Mouse (Mus musculus) CH12.LX (cell line): ENCODE measurements around the gene Slc6a11.

Source experiments
- CHD2 ChIP-seq: IDR thresholded peaks from 2 replicates; pipeline ENCODE4 v1.6.1; 2011; ENCODE audit warnings: low read length, improper control_type of control experiment
- CTCF ChIP-seq, 2 experiments: IDR thresholded peaks in 1 of 2; conservative IDR thresholded peaks in 1 of 2; 2 replicates each; pipeline ENCODE4 v1.5.1; 2011 to 2012; ENCODE audit warnings: low read depth in 2 of 2, low read length in 2 of 2, improper control_type of control experiment in 1 of 2, inconsistent platforms in 1 of 2, mild to moderate bottlenecking in 1 of 2, moderate library complexity in 1 of 2
- EP300 ChIP-seq: IDR thresholded peaks from 2 replicates; pipeline ENCODE4 v1.6.1; 2011; ENCODE audit warnings: low read length, improper control_type of control experiment
- ETS1 ChIP-seq: conservative IDR thresholded peaks from 2 replicates; pipeline ENCODE4 v1.6.1; 2012; ENCODE audit warnings: low read depth, mild to moderate bottlenecking, inconsistent platforms, low read length, improper control_type of control experiment, moderate library complexity
- HCFC1 ChIP-seq: IDR thresholded peaks from 2 replicates; pipeline ENCODE4 v1.6.1; 2012; ENCODE audit warnings: low read depth, mild to moderate bottlenecking, inconsistent platforms, low read length, improper control_type of control experiment
- KAT2A ChIP-seq: IDR thresholded peaks from 2 replicates; pipeline ENCODE4 v1.6.1; 2012; ENCODE audit warnings: low read length, improper control_type of control experiment, inconsistent platforms; ENCODE audit not compliant: insufficient replicate concordance
- MAZ ChIP-seq: IDR thresholded peaks from 2 replicates; pipeline ENCODE4 v1.6.1; 2012; ENCODE audit warnings: low read depth, mild to moderate bottlenecking, inconsistent platforms, low read length, improper control_type of control experiment, moderate library complexity
- NRF1 ChIP-seq: IDR thresholded peaks from 2 replicates; pipeline ENCODE4 v1.6.1; 2014; ENCODE audit warnings: low read depth, mild to moderate bottlenecking, inconsistent platforms, low read length, improper control_type of control experiment, moderate library complexity
- PAX5 ChIP-seq: IDR thresholded peaks from 2 replicates; pipeline ENCODE4 v1.6.1; 2012; ENCODE audit warnings: low read length, inconsistent platforms, mixed read lengths
- USF1 ChIP-seq: IDR thresholded peaks from 2 replicates; pipeline ENCODE4 v1.6.1; 2014; ENCODE audit warnings: low read depth, mild to moderate bottlenecking, inconsistent platforms, low read length, improper control_type of control experiment

DNA sequence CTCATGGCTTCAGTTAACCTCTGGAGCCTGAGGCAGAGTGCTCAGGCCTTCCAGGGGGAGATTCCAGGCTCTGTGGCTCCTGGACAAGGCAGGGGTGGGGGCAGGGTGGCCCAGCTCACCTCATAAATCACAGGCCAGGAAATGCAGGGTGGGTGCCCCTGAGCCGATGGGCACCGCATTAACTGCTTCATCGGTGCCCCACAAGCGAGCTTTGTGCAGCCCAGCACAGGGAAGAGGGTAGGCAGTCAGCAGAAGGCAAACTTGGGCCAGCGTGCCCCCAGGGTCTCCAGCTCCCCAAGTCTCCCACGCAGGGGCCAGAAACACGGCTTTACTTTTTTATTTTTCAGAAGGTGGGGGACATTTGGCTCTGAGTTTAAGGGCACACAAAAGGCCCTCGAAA, 29.1 kb upstream of the Slc6a11 start:
- TF ChIP-seq PAX5 (no peak), CTCF (conservative IDR thresholded peaks at IDR 0.05 in 1 of 2, IDR thresholded peaks at IDR 0.05 in 1 of 2; ENCODE audit: low read depth in 2 of 2, low read length in 2 of 2) (no peak), EP300 (no peak), USF1 (no peak), HCFC1 (no peak), MAZ (no peak), KAT2A (no peak), NRF1 (no peak), CHD2 (no peak), ETS1 (no peak)
